Mouse (Mus musculus) lung, postnatal 0 days (tissue): ENCODE results near the gene Sf3a2.

ENCODE experiments used
- CTCF ChIP-seq: IDR thresholded peaks from 2 replicates; pipeline ENCODE4 v1.5.1; 2016; ENCODE audit warnings: antibody characterized with exemption, mild to moderate bottlenecking
- EP300 ChIP-seq: IDR thresholded peaks from 2 replicates; pipeline ENCODE4 v1.6.1; 2016; ENCODE audit warnings: antibody characterized with exemption, mild to moderate bottlenecking, control low read depth

GRCm38 (mm10) chr10:80836949-80837379, 39.0 kb downstream of the Sf3a2 start:
- TF ChIP-seq CTCF (no peak), EP300 (no peak)
